Mouse (Mus musculus): Measurements from ENCODE around the gene Cep295nl. TPM values are rescaled to one million over a fixed set of nuclear protein-coding genes. Genes with fewer than 3 reads are reported as not detected.
A peak's percentile ranks its signal among the peaks of the same experiment; 100 is the strongest.

Gene Cep295nl
- polyA plus RNA-seq, 1 experiment from 2014 or later, result 0.28 TPM

DNA sequence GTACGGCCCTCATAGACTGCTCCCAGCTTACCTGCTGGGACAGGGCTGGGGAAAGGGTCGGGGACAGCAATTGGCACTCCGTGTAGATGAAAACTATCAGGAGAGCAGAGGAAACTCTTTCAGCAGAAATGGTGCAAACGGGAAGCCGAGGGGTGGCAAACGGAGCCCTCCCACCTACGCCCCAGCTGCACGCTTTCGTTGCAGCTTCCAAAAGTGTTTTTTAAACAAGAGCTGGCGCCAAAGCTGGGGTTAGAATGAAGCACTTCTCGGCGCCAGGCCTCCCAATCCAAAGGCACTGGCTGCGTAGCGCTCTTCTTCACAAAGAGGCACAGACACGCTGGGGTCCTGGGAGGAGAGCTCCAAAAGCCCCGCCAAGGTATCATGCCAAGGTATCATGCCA, 11.5 kb downstream of the Cep295nl start:
- 98% methylated on average over 16 of the region's 16 CpGs for WGBS
- no peak for ATAC-seq (ENCODE audit: insufficient read depth, low FRiP score, low TSS enrichment)

DNA sequence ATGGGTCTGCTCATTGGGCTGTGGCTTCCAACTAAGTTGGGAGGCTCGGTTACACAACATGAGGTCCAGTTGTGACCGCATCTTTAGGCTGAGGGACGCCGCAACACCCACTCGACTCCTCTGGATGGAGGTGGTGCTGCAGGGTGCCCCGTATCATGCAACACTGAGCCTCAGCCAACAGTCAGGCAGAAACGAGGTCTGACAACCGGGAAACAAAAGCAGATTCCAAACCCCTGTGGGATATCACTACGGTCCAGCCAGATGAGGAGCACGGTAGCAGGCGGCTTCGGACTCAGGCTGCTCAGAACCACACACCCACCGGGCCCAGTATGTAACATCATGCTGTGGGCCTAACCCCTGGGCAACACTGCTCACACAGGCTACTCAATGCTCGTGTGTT, 11.9 kb downstream of the Cep295nl start:
- WGBS, result 96% methylated on average over 14 of the region's 14 CpGs
- Histone ChIP-seq H3K4me2 (ENCODE audit: low read depth) (no peak overlapping the region), H3K4me3 (ENCODE audit: low read depth, low read length) (no peak overlapping the region), H3K9ac (ENCODE audit: low read length) (no peak overlapping the region), H3K27ac (ENCODE audit: low read depth, low read length) (no peak overlapping the region), H3K9me3 (ENCODE audit: control insufficient read depth, low read length) (no peaks in the 10 kb centered on the region), H3K27me3 (ENCODE audit: control insufficient read depth, insufficient read depth, low read length) (no peaks in the 10 kb centered on the region), H3K36me3 (ENCODE audit: control insufficient read depth, insufficient read depth, low read length) (peaks cover 2% of the 10 kb centered on the region; the same call in 1 of the 2 replicates), H3K4me1 (ENCODE audit: control insufficient read depth, insufficient read depth, low read length) (no peaks in the 10 kb centered on the region)
- no peak for DNase-seq (ENCODE audit: low spot score)
- ATAC-seq (ENCODE audit: insufficient read depth, low FRiP score, low TSS enrichment), result no peak

More for the DNA sequence above, 11.5 kb downstream of the Cep295nl start:
- H3K9ac ChIP-seq (ENCODE audit: low read length), result no peak overlapping the region
- no peaks in the 10 kb centered on the region for H3K4me1 ChIP-seq (ENCODE audit: control insufficient read depth, insufficient read depth, low read length)
- no peak overlapping the region for H3K4me2 ChIP-seq (ENCODE audit: low read depth)
- no peak for DNase-seq (ENCODE audit: low spot score)
- no peaks in the 10 kb centered on the region for H3K27me3 ChIP-seq (ENCODE audit: control insufficient read depth, insufficient read depth, low read length)
- no peak overlapping the region for H3K4me3 ChIP-seq (ENCODE audit: low read depth, low read length)
- peaks cover 2% of the 10 kb centered on the region; the same call in 1 of the 2 replicates for H3K36me3 ChIP-seq (ENCODE audit: control insufficient read depth, insufficient read depth, low read length)
- H3K9me3 ChIP-seq (ENCODE audit: control insufficient read depth, low read length), result no peaks in the 10 kb centered on the region
- no peak overlapping the region for H3K27ac ChIP-seq (ENCODE audit: low read depth, low read length)

DNA sequence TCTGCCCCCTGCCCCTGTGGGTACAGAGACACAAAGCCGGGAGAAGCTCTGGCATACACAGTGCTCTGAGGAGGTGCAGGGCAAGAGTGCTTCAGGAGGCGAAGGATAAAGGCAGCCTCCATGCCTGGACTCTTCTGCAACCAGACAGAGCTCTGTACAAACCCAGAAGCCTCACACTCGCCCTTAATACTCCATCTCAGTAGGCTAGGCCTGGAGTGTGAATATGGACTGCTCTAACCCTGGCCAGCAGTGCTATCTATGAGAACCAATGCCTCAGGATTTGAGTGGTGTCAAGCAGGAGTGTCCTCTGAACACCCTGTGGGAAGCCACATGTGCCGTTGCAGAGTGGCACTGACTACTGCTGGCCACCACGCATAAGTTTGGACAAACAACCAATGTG, 13.4 kb downstream of the Cep295nl start:
- WGBS, result 92% methylated on average over 5 of the region's 5 CpGs
- Histone ChIP-seq H3K27ac (ENCODE audit: low read depth, low read length) (no peak overlapping the region), H3K9me3 (ENCODE audit: control insufficient read depth, low read length) (no peaks in the 10 kb centered on the region), H3K4me2 (ENCODE audit: low read depth) (no peak overlapping the region), H3K36me3 (ENCODE audit: control insufficient read depth, insufficient read depth, low read length) (peaks cover 2% of the 10 kb centered on the region; the same call in 1 of the 2 replicates), H3K4me1 (ENCODE audit: control insufficient read depth, insufficient read depth, low read length) (no peaks in the 10 kb centered on the region), H3K27me3 (ENCODE audit: control insufficient read depth, insufficient read depth, low read length) (no peaks in the 10 kb centered on the region), H3K4me3 (ENCODE audit: low read depth, low read length) (no peak overlapping the region), H3K9ac (ENCODE audit: low read length) (no peak overlapping the region)
- no peak for ATAC-seq (ENCODE audit: insufficient read depth, low FRiP score, low TSS enrichment)
- DNase-seq (ENCODE audit: low spot score), result no peak

DNA sequence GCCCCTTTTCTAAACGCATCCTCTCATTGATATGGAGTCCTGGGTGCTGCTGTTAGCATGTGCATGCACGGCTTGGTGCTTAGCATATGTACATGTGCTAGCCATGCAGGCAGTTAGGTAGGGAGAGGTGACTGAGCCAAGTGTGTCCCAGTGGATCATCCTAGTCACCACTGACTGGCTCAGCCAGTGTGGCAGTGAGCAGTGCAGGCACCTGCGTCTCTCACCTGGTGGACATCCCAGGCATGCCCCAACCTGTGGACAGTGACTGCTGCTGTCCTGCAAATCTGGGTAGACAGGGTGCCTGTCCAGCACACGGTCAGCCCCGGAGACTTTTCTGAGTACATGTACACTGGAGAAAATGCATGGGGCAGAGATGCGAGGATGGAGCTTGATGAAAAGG, 13.8 kb downstream of the Cep295nl start:
- ATAC-seq (ENCODE audit: insufficient read depth, low FRiP score, low TSS enrichment) (no peak), DNase-seq (ENCODE audit: low spot score) (no peak)
- Histone ChIP-seq H3K4me1 (ENCODE audit: control insufficient read depth, insufficient read depth, low read length) (no peaks in the 10 kb centered on the region), H3K27me3 (ENCODE audit: control insufficient read depth, insufficient read depth, low read length) (no peaks in the 10 kb centered on the region), H3K4me3 (ENCODE audit: low read depth, low read length) (no peak overlapping the region), H3K9ac (ENCODE audit: low read length) (no peak overlapping the region), H3K27ac (ENCODE audit: low read depth, low read length) (no peak overlapping the region), H3K36me3 (ENCODE audit: control insufficient read depth, insufficient read depth, low read length) (peaks cover 2% of the 10 kb centered on the region; the same call in 1 of the 2 replicates), H3K4me2 (ENCODE audit: low read depth) (no peak overlapping the region), H3K9me3 (ENCODE audit: control insufficient read depth, low read length) (no peaks in the 10 kb centered on the region)
- WGBS, result 93% methylated on average over 6 of the region's 6 CpGs

DNA sequence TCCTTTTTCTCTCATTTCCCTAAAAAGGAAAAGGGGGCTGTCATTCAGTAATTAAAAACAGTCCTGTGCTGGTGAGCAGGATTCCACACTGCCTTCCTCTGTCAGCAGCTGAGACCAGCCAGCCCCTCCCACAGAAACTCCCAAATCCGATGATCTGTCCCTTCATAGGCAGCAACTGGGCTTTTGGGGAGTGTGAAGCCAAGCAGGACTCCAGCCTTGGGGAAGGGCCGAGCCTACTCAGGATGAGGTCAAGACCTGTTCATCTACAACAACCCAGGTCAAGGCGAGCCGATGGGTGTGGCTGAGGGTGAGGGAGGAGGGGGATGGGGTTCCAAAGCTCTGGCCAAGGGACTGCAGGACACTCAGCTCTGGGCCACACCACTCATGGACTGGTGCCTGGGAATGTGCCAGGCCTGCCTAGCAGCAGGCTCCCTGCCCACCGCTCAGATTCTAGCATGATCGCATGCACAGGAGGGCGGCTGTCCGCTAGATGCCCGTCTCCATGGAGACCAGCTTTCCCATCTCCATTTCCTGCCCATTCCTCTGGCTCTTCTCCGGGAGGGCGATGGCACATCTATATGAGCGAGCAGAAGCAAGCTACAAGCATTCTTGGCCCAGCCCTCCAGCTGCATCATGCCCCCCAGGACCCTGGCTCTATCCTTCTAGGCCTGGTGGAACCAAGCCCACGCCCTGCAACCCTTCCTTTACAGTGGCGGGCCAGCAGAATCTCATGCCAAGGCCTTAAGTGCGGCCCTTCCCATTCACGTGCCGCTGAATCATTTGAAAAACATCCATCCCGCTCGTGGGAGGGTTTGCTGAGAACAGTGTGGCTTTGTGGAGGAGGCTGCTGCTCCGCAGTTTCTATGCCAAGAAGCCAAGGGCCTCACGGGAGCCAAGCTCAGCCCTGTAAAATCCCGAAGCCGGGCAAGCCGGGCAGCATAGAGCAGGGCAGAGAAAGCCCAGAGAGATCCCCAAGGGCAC, 15.0 kb downstream of the Cep295nl start:
- Histone ChIP-seq H3K4me2 (ENCODE audit: low read depth) (no peak overlapping the region), H3K36me3 (ENCODE audit: control insufficient read depth, insufficient read depth, low read length) (peaks cover 2% of the 10 kb centered on the region; the same call in 1 of the 2 replicates), H3K4me1 (ENCODE audit: control insufficient read depth, insufficient read depth, low read length) (no peaks in the 10 kb centered on the region), H3K4me3 (ENCODE audit: low read depth, low read length) (no peak overlapping the region), H3K27ac (ENCODE audit: low read depth, low read length) (no peak overlapping the region), H3K27me3 (ENCODE audit: control insufficient read depth, insufficient read depth, low read length) (no peaks in the 10 kb centered on the region), H3K9me3 (ENCODE audit: control insufficient read depth, low read length) (no peaks in the 10 kb centered on the region), H3K9ac (ENCODE audit: low read length) (no peak overlapping the region)
- no peak for ATAC-seq (ENCODE audit: insufficient read depth, low FRiP score, low TSS enrichment)
- WGBS, result 76% methylated on average over 24 of the region's 24 CpGs
- DNase-seq (ENCODE audit: low spot score), result no peak

DNA sequence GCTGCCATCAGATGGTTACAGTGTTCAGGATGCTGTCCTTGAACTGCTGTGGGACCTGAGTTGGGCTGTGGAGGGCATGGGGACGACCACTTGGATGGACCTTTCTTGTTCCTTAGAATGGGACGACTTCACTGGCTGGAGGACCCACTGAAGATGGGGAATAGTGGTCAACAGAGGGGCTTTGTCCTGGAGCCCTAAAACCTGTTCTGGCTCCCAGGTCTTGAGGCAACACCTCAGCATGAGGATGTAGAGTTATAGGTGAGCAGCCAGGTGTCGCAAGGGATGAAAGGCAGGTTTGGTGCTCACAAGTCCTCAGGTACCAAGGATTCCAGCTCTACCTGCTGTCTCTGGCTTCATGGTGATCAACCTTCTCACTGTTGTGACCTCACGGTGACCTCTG, 15.8 kb downstream of the Cep295nl start:
- no peak overlapping the region for H3K27ac ChIP-seq (ENCODE audit: low read depth, low read length)
- no peak overlapping the region for H3K9ac ChIP-seq (ENCODE audit: low read length)
- 84% methylated on average over 4 of the region's 4 CpGs for WGBS
- DNase-seq (ENCODE audit: low spot score) (no peak), ATAC-seq (ENCODE audit: insufficient read depth, low FRiP score, low TSS enrichment) (no peak)
- H3K36me3 ChIP-seq (ENCODE audit: control insufficient read depth, insufficient read depth, low read length), result peaks cover 2% of the 10 kb centered on the region; the same call in 1 of the 2 replicates
- no peak overlapping the region for H3K4me3 ChIP-seq (ENCODE audit: low read depth, low read length)
- H3K4me2 ChIP-seq (ENCODE audit: low read depth), result no peak overlapping the region
- H3K9me3 ChIP-seq (ENCODE audit: control insufficient read depth, low read length), result no peaks in the 10 kb centered on the region
- 0 out of 2 replicates have a peak, but pooled peaks cover 3% of the 10 kb centered on the region for H3K4me1 ChIP-seq (ENCODE audit: control insufficient read depth, insufficient read depth, low read length)
- H3K27me3 ChIP-seq (ENCODE audit: control insufficient read depth, insufficient read depth, low read length), result no peaks in the 10 kb centered on the region

DNA sequence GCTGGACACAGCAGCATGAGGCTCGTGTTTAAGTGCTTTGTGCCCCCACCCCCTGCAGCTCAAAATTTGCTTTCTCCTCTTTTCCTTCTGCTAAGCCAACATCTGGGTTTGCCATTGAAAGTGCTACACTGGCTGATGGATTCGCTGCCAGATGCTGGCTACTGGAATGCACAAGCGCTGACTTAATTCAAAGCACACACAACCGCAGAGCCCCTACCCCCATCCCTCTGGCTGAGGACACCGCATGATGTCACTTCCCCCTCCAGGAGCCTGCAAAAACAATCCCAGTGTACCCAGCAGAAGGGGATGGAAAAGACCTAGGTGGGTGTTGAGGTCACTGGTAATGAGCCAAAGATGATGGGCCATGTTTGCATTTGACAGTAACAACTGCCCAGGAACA, 17.8 kb downstream of the Cep295nl start:
- H3K4me2 ChIP-seq (ENCODE audit: low read depth), result no peak overlapping the region
- DNase-seq (ENCODE audit: low spot score) (peak; percentile 51), ATAC-seq (ENCODE audit: insufficient read depth, low FRiP score, low TSS enrichment) (no peak)
- no peak overlapping the region for H3K4me3 ChIP-seq (ENCODE audit: low read depth, low read length)
- H3K27ac ChIP-seq (ENCODE audit: low read depth, low read length), result no peak overlapping the region
- 0 out of 2 replicates have a peak, but pooled peaks cover 3% of the 10 kb centered on the region for H3K4me1 ChIP-seq (ENCODE audit: control insufficient read depth, insufficient read depth, low read length)
- no peak overlapping the region for H3K9ac ChIP-seq (ENCODE audit: low read length)
- no peaks in the 10 kb centered on the region for H3K9me3 ChIP-seq (ENCODE audit: control insufficient read depth, low read length)
- H3K36me3 ChIP-seq (ENCODE audit: control insufficient read depth, insufficient read depth, low read length), result no peaks in the 10 kb centered on the region
- 57% methylated on average over 5 of the region's 5 CpGs for WGBS
- H3K27me3 ChIP-seq (ENCODE audit: control insufficient read depth, insufficient read depth, low read length), result no peaks in the 10 kb centered on the region

DNA sequence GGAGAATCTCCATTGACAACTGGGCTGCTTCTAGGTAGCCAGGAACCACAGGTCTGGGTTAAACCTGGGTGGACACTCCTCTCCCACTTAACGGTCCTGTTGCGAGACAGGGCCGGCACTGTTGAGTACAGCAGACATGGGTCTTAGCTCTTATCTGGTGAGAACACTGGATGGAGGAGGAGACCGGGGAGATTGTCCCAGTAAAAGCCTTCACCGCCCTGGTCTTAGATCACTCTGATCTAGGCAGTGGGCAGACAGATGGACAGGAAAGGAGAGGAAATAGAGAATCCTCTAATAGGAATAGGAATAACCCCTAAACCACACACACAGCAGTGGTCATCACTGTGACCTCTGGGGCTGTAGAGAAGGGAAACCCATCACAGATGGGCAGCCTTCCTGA, 18.3 kb downstream of the Cep295nl start:
- ATAC-seq (ENCODE audit: insufficient read depth, low FRiP score, low TSS enrichment), result no peak
- Histone ChIP-seq H3K9me3 (ENCODE audit: control insufficient read depth, low read length) (no peaks in the 10 kb centered on the region), H3K36me3 (ENCODE audit: control insufficient read depth, insufficient read depth, low read length) (no peaks in the 10 kb centered on the region), H3K27me3 (ENCODE audit: control insufficient read depth, insufficient read depth, low read length) (no peaks in the 10 kb centered on the region), H3K27ac (ENCODE audit: low read depth, low read length) (no peak overlapping the region), H3K4me1 (ENCODE audit: control insufficient read depth, insufficient read depth, low read length) (0 out of 2 replicates have a peak, but pooled peaks cover 3% of the 10 kb centered on the region), H3K9ac (ENCODE audit: low read length) (no peak overlapping the region), H3K4me2 (ENCODE audit: low read depth) (no peak overlapping the region), H3K4me3 (ENCODE audit: low read depth, low read length) (no peak overlapping the region)
- no peak for DNase-seq (ENCODE audit: low spot score)
- 81% methylated on average over 5 of the region's 5 CpGs for WGBS

DNA sequence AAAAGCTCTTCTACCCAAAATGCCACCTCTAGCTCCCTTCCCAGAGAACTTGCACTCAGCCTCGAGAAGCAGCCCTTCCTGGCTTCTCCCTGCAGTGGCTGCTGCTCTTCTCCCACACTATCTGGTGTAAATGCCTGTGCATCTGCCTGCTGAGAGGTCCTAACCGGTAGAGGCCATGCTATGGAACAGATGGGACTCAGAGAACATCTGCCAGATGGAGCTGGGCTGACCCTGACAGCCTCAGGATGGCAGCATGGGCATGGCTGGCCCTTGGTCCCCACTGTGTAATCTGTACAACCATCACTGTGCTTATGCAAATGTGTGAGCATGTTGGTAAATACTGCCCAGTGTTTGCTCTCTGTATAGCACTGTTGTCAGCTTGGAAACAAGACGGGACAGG, 19.7 kb downstream of the Cep295nl start:
- H3K4me2 ChIP-seq (ENCODE audit: low read depth), result no peak overlapping the region
- 0 out of 2 replicates have a peak, but pooled peaks cover 3% of the 10 kb centered on the region for H3K4me1 ChIP-seq (ENCODE audit: control insufficient read depth, insufficient read depth, low read length)
- WGBS, result 51% methylated on average over 3 of the region's 3 CpGs
- H3K4me3 ChIP-seq (ENCODE audit: low read depth, low read length), result no peak overlapping the region
- H3K9ac ChIP-seq (ENCODE audit: low read length), result no peak overlapping the region
- DNase-seq (ENCODE audit: low spot score) (no peak), ATAC-seq (ENCODE audit: insufficient read depth, low FRiP score, low TSS enrichment) (no peak)
- H3K27me3 ChIP-seq (ENCODE audit: control insufficient read depth, insufficient read depth, low read length), result no peaks in the 10 kb centered on the region
- H3K9me3 ChIP-seq (ENCODE audit: control insufficient read depth, low read length), result no peaks in the 10 kb centered on the region
- H3K27ac ChIP-seq (ENCODE audit: low read depth, low read length), result no peak overlapping the region
- H3K36me3 ChIP-seq (ENCODE audit: control insufficient read depth, insufficient read depth, low read length), result no peaks in the 10 kb centered on the region

Measured in neural tube, embryonic 11.5 days (tissue).